Mouse (Mus musculus) intestine, embryonic 16.5 days (tissue): ENCODE measurements around the gene Il13ra1. TPM values are rescaled to one million over a fixed set of nuclear protein-coding genes. Genes with fewer than 3 reads are reported as not detected.

Source experiments
- ATAC-seq: fragments of 200-750 bp; cut with Nextera tagmentation; 2 replicates; pipeline ENCODE4 v1.8.0; 2017; ENCODE audit warnings: moderate TSS enrichment, moderate library complexity
- H3K27ac ChIP-seq: fragments of 300-500 bp; sonication (generic); 2 replicates; pipeline ENCODE4 v1.5.1; 2014; ENCODE audit warnings: mild to moderate bottlenecking, low read length
- H3K27me3 ChIP-seq: fragments of 300-500 bp; sonication (generic); replicated peaks from 2 replicates; pipeline ENCODE4 v1.6.1; 2014; ENCODE audit warnings: low read length, control low read depth, mixed read lengths; ENCODE audit not compliant: control insufficient read depth, insufficient read depth
- H3K36me3 ChIP-seq: fragments of 300-500 bp; sonication (generic); 2 replicates; pipeline ENCODE4 v1.6.1; 2014; ENCODE audit warnings: low read length, control low read depth; ENCODE audit not compliant: control insufficient read depth, insufficient read depth
- H3K4me1 ChIP-seq: fragments of 300-500 bp; sonication (generic); 2 replicates; pipeline ENCODE4 v1.6.1; 2014; ENCODE audit warnings: low read length, control low read depth, mixed read lengths; ENCODE audit not compliant: control insufficient read depth, insufficient read depth
- H3K4me2 ChIP-seq: fragments of 300-500 bp; sonication (generic); 2 replicates; pipeline ENCODE4 v1.6.1; 2014; ENCODE audit warnings: low read depth, low read length, control low read depth
- H3K4me3 ChIP-seq: fragments of 300-500 bp; sonication (generic); 2 replicates; pipeline ENCODE4 v1.5.1; 2014; ENCODE audit warnings: mild to moderate bottlenecking, low read length
- H3K9ac ChIP-seq: fragments of 300-500 bp; sonication (generic); 2 replicates; pipeline ENCODE4 v1.6.1; 2014; ENCODE audit warnings: low read depth, low read length
- H3K9me3 ChIP-seq: fragments of 300-500 bp; sonication (generic); 2 replicates; pipeline ENCODE4 v1.6.1; 2016; ENCODE audit warnings: low read length, control low read depth; ENCODE audit not compliant: control insufficient read depth
- WGBS: fragments of 180-500 bp; shearing (Covaris S2); extraction: QIAGEN DNeasy Blood & Tissue Kit; methylation state at CpG from one replicate; pipeline ENCODE4 v1.1.7; 2014; 5-methylcytosine and 5-hydroxymethylcytosine counted together
- polyA plus RNA-seq: library from polyadenylated mRNA; unstranded; fragments of >200 nt; fragmentation: Nextera tagmentation; extraction: Ambion mirVana; gene quantifications from 2 replicates; pipeline ENCODE4 v1.2.1, GENCODE M21; 2015

Il13ra1 gene
- polyA plus RNA-seq, 1 experiment from 2014 or later: 24.3 TPM

DNA sequence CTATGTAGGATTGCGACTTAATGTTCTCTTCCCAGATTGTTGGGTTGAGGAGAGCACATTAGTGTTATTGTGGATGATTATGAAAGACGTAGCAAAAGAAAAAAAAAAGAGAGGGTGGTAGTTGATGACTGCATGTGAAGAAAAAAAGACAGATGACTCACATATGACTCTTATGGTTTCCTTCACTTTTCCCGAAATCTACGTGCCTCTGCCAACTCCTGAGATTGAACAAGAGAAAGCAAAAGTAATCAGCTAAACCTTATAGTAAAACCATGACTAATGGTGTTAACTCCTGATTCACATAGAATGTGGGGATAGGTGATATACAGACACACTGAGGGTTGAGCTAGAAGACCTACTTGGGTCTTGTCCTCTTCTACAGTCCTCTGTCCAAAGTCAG is 3.3 kb downstream of the Il13ra1 start:
- Histone ChIP-seq H3K4me1 (no peaks in the 10 kb centered on the region), H3K4me3 (no peak overlapping the region), H3K27me3 (no peaks in the 10 kb centered on the region), H3K4me2 (no peak overlapping the region), H3K27ac (no peak overlapping the region), H3K36me3 (no peaks in the 10 kb centered on the region), H3K9ac (no peak overlapping the region), H3K9me3 (no peaks in the 10 kb centered on the region)
- ATAC-seq: no peak
- 79% methylated on average over 4 of the region's 4 CpGs for WGBS

DNA sequence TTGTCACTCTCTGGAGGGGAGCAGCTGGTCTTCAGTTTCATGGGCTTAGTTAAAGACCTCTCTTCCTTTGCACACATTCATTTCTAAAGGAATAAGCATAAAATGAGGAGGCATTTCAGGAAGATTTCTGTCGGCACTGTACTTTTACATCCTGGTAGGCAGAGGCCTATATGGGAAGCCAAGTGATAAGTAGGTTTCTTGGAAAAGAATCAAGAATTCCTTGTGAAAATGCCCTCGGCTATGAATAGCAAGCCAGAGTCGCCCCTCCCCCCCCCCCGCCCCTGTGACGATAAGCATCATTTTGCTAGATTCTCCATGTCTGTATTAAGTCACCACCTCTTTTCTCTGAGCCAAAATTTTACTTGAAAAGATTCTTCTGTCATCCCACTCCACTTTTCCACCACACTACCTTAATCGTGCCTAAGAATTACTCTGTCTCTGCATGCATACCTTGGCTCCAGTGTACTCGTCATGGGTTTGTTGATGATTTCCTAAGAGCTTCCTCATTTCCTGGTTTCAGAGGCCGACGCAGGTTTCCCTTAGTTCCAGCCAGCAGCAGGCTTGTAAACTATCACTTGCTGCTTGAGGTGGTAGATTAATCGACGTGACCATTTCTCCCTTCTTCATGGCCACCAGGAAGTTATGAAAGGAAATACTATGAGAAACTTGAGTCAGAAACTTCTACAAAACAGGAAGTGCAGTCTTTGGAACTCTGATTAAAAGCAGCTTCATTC is 17.3 kb downstream of the Il13ra1 start:
- Histone ChIP-seq H3K4me1 (no peaks in the 10 kb centered on the region), H3K36me3 (no peaks in the 10 kb centered on the region), H3K9ac (no peak overlapping the region), H3K9me3 (no peaks in the 10 kb centered on the region), H3K4me2 (no peak overlapping the region), H3K27me3 (no peaks in the 10 kb centered on the region), H3K4me3 (no peak overlapping the region), H3K27ac (peak overlapping the region; percentile 39; the same call in 1 of the 2 replicates)
- ATAC-seq: peak; percentile 58
- WGBS: 61% methylated on average over 10 of the region's 11 CpGs

DNA sequence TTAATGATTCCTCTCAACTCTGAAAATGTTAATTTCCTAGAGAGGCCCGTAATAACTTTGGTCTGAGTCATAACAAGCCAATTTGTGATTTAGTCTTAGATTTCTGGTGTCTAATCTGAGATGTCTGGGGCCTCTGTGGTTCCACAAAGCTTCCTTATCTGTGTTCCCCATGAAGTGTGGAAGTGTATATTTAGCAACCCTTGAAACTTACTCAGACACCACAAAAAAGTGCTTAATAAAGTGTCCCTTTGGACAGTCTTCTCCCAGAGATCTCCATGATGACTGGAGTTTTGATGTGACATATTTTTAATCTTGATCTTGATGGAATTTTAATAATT is 17.8 kb downstream of the Il13ra1 start:
- Histone ChIP-seq H3K27ac (no peak overlapping the region), H3K9ac (no peak overlapping the region), H3K9me3 (no peaks in the 10 kb centered on the region), H3K36me3 (no peaks in the 10 kb centered on the region), H3K27me3 (no peaks in the 10 kb centered on the region), H3K4me3 (no peak overlapping the region), H3K4me2 (no peak overlapping the region), H3K4me1 (no peaks in the 10 kb centered on the region)
- 61% methylated on average over 1 of the region's 1 CpGs for WGBS
- no peak for ATAC-seq

DNA sequence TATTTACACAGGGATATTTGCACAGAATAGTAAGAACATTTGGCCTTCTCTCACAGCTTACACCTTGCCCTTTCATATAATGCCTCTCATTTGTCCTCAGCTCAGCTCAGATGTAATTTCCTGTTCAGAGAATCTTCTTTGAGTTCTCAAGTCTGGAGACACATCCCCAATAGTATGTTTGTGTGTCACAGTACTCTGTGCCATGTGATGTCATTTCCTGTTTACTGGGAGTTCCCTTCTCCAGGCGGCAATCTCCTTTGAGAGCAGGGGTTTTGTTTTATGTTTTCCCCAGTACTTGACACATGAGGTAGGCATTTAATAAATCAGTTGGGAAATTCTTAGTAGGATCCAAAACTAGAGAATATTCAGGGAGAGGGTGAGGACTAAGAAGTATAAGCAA is 24.4 kb downstream of the Il13ra1 start:
- no peak overlapping the region for H3K4me3 ChIP-seq
- ATAC-seq: no peak
- no peak overlapping the region for H3K9ac ChIP-seq
- H3K9me3 ChIP-seq: no peaks in the 10 kb centered on the region
- H3K36me3 ChIP-seq: no peaks in the 10 kb centered on the region
- no peaks in the 10 kb centered on the region for H3K4me1 ChIP-seq
- no peak overlapping the region for H3K27ac ChIP-seq
- WGBS: 52% methylated on average over 1 of the region's 1 CpGs
- H3K4me2 ChIP-seq: no peak overlapping the region
- H3K27me3 ChIP-seq: no peaks in the 10 kb centered on the region

DNA sequence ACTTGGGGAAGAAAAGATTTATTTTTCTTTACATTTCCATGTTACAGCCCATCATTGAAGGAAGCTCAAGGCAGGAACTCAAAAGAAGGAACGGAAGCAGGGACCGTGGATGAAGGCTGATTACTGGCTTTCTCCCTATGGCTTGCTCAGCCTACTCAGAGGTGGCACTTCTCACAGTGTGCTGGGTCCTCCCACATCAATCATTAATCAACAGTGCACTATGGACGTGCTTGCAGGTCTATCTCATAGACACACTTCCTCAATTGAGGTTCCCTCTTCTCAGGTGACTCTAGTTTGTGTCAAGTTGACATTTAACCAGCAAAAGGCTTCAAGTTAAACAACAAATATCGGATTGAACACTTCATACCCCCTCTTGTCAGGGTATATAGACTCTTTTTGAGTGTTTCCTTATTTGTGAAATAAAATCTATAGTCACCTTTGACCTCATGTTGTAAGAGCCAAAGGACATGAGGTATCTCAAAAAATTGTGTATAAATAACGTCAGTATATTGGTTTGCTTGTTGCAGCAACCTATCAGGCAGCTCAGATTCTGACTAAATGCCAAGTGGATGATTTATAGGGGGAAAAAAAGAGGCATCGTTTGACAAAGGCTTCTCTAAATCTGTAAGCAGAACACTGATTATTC is 30.2 kb downstream of the Il13ra1 start:
- Histone ChIP-seq H3K9me3 (no peaks in the 10 kb centered on the region), H3K36me3 (no peaks in the 10 kb centered on the region), H3K9ac (no peak overlapping the region), H3K4me3 (no peak overlapping the region), H3K27me3 (no peaks in the 10 kb centered on the region), H3K4me1 (no peaks in the 10 kb centered on the region), H3K4me2 (no peak overlapping the region), H3K27ac (no peak overlapping the region)
- WGBS: 57% methylated on average over 6 of the region's 6 CpGs
- peak; percentile 87 for ATAC-seq

DNA sequence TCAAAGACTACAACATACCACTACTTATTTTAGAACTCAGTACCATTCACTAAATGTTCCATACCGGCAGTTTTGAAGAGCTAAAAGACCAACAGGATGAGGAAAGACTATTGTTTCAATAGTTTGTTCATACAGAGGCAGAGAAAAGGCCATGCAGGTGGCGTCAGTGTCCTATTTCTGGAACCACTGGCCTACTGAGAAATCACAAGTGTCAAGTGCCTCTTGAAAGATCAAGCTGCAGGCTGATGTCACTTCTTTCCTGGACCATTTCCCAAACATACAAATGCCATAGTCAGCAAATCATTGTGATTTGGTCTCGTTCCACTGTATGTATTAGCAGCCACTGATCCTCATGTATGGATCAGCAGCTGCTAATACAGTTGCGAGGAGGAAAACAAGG is 34.8 kb downstream of the Il13ra1 start:
- no peak overlapping the region for H3K9ac ChIP-seq
- WGBS: 58% methylated on average over 4 of the region's 4 CpGs

DNA sequence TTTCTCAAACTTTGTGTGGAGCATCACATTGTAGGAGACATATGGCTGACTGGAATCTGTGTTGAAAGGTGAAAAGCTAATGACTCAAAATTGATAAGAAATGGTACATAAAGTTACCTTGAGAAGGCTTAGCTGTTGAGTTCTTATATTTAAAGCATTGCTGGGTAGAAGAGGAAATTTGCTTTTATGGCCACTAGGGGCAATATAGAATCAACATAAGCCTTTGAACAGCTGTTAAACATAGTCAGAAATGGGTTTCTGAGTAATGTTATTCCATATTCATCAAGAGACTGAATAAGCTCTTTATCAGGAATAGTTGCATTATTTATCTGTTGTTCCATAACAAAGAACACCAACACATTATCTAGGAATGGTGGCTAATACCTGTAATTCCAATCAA is 38.2 kb downstream of the Il13ra1 start:
- Histone ChIP-seq H3K9me3 (no peaks in the 10 kb centered on the region), H3K36me3 (no peaks in the 10 kb centered on the region), H3K27ac (no peak overlapping the region), H3K9ac (no peak overlapping the region), H3K27me3 (no peaks in the 10 kb centered on the region), H3K4me1 (no peaks in the 10 kb centered on the region), H3K4me3 (no peak overlapping the region), H3K4me2 (no peak overlapping the region)
- ATAC-seq: no peak

More for the DNA sequence above, 34.8 kb downstream of the Il13ra1 start:
- H3K4me1 ChIP-seq: no peaks in the 10 kb centered on the region
- H3K4me3 ChIP-seq: no peak overlapping the region
- H3K9me3 ChIP-seq: no peaks in the 10 kb centered on the region
- H3K4me2 ChIP-seq: no peak overlapping the region
- no peaks in the 10 kb centered on the region for H3K27me3 ChIP-seq
- H3K36me3 ChIP-seq: no peaks in the 10 kb centered on the region
- ATAC-seq: no peak
- H3K27ac ChIP-seq: no peak overlapping the region

DNA sequence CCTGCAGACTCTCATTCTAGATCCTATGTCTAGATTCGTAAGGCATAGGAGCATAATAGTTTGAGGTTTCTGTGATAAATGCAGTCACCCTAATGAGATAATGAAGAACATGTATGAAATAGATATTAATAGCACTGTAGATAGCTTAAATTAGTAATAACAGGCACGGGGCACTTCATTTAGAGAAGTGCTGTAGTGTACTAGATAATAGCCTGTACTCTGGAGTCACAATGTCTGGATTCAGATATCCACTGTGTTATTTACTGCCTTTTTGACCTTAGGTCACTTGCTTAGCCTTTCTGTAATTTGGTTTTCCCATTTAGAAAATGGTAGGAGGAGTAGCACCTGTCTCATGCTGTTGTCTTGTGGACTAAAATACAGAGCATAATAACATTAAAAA is 44.8 kb downstream of the Il13ra1 start:
- no peak overlapping the region for H3K27ac ChIP-seq
- no peaks in the 10 kb centered on the region for H3K27me3 ChIP-seq
- no peaks in the 10 kb centered on the region for H3K9me3 ChIP-seq
- H3K4me3 ChIP-seq: no peak overlapping the region
- no peaks in the 10 kb centered on the region for H3K36me3 ChIP-seq
- H3K4me1 ChIP-seq: no peaks in the 10 kb centered on the region
- no peak overlapping the region for H3K4me2 ChIP-seq
- ATAC-seq: no peak
- H3K9ac ChIP-seq: no peak overlapping the region
- WGBS: 60% methylated on average over 2 of the region's 2 CpGs

DNA sequence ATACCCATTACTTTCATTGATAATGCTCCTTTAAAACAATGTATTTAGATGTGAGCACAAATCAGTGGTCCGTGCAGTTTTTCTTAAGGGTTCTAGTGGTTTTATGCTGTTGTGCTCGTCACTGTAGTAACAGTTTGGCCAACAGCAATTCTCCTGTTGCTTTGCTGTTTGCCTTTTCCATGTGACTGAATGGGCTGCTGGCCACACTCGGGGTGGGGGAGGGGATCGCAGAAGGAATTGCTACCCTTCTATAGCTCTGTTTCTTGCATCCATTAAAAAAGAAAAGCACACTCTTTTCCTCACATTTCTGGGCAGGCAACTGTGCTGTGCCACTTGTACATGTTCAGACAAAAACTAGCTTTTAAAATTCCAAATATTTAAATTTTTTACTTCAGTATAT is 49.7 kb downstream of the Il13ra1 start:
- H3K9ac ChIP-seq: no peak overlapping the region
- no peak overlapping the region for H3K4me2 ChIP-seq
- no peak overlapping the region for H3K4me3 ChIP-seq
- H3K4me1 ChIP-seq: no peaks in the 10 kb centered on the region
- H3K27me3 ChIP-seq: no peaks in the 10 kb centered on the region
- H3K9me3 ChIP-seq: no peaks in the 10 kb centered on the region
- 36% methylated on average over 4 of the region's 4 CpGs for WGBS
- H3K27ac ChIP-seq: no peak overlapping the region
- no peaks in the 10 kb centered on the region for H3K36me3 ChIP-seq
- no peak for ATAC-seq

DNA sequence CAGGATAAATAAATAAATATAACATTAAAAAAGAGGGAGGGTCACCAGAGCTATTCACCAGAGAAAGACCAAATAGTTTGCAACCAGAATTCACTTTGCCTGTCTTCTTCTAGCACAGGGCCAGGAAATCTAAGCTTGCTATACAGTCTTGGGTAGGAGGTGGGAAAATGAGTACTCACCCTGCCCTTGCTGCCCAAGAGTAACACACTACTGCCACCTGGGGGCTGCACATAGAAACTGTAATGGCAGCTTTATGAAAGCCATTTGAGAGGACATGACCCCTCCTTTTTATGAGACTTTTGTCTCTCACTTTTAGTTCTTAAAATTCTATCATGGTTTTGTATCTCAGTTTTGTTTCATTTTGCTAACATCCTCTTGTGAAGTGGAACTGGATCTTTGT is 71.7 kb downstream of the Il13ra1 start:
- no peak overlapping the region for H3K4me3 ChIP-seq
- no peak for ATAC-seq
- H3K4me2 ChIP-seq: no peak overlapping the region
- no peaks in the 10 kb centered on the region for H3K27me3 ChIP-seq
- no peak overlapping the region for H3K27ac ChIP-seq
- no peaks in the 10 kb centered on the region for H3K4me1 ChIP-seq
- H3K36me3 ChIP-seq: no peaks in the 10 kb centered on the region
- H3K9me3 ChIP-seq: no peaks in the 10 kb centered on the region
- H3K9ac ChIP-seq: no peak overlapping the region
